Mouse (Mus musculus): ENCODE measurements around the gene Dpf3. TPM values are rescaled to one million over a fixed set of nuclear protein-coding genes. Genes with fewer than 3 reads are reported as not detected.

The Dpf3 gene
- polyA plus RNA-seq, 1 experiment from 2014 or later = 19.2 TPM

- Histone ChIP-seq H3K4me2 (ENCODE audit: low read depth, low read length) (no peak overlapping the region), H3K27me3 (ENCODE audit: control insufficient read depth, insufficient read depth, low read length) (no peaks in the 10 kb centered on the region), H3K4me1 (ENCODE audit: control insufficient read depth, insufficient read depth, low read length) (peaks cover 35% of the 10 kb centered on the region), H3K27ac (ENCODE audit: low read length) (no peak overlapping the region; the same call in 1 of the 2 replicates), H3K9me3 (replicated peaks; ENCODE audit: control insufficient read depth, low read length) (no peaks in the 10 kb centered on the region), H3K9ac (ENCODE audit: low read length) (no peak overlapping the region), H3K36me3 (ENCODE audit: control insufficient read depth, insufficient read depth) (peaks cover 3% of the 10 kb centered on the region; the same call in 1 of the 2 replicates), H3K4me3 (ENCODE audit: low read length) (no peak overlapping the region)
- ATAC-seq (replicated peaks; ENCODE audit: extremely low read depth, insufficient read depth, low FRiP score) = no peak
- WGBS = 69% methylated on average over 5 of the region's 5 CpGs
These were observed 36.8 kb upstream of the Dpf3 start for GRCm38 (mm10) chr12:83524329-83524728.

DNA sequence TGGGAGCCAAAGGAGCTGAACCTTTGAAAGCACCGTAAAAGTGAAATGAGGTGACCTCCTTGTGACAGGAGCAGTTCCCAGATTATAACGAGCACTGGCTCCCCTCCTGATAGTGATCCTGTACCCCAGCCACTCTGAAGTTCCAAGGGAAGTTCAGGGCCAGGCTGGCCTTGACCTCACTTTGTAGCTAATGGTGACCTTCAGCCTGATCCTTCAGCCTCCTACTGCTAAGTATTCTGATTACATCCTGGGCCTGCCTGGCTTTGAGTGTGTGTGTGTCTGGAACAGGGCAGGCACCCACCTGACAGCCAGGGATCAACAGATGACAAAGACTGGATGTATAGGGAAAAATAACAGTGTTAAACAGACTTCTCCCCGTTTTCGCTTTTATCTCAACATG, 36.4 kb upstream of the Dpf3 start:
- peaks cover 35% of the 10 kb centered on the region for H3K4me1 ChIP-seq (ENCODE audit: control insufficient read depth, insufficient read depth, low read length)
- no peak for ATAC-seq (replicated peaks; ENCODE audit: extremely low read depth, insufficient read depth, low FRiP score)
- WGBS = 73% methylated on average over 4 of the region's 4 CpGs
- no peak overlapping the region for H3K9ac ChIP-seq (ENCODE audit: low read length)
- no peak overlapping the region for H3K4me2 ChIP-seq (ENCODE audit: low read depth, low read length)
- no peaks in the 10 kb centered on the region for H3K9me3 ChIP-seq (replicated peaks; ENCODE audit: control insufficient read depth, low read length)
- H3K27me3 ChIP-seq (ENCODE audit: control insufficient read depth, insufficient read depth, low read length) = no peaks in the 10 kb centered on the region
- peaks cover 3% of the 10 kb centered on the region; the same call in 1 of the 2 replicates for H3K36me3 ChIP-seq (ENCODE audit: control insufficient read depth, insufficient read depth)
- no peak overlapping the region; the same call in 1 of the 2 replicates for H3K27ac ChIP-seq (ENCODE audit: low read length)
- H3K4me3 ChIP-seq (ENCODE audit: low read length) = no peak overlapping the region

DNA sequence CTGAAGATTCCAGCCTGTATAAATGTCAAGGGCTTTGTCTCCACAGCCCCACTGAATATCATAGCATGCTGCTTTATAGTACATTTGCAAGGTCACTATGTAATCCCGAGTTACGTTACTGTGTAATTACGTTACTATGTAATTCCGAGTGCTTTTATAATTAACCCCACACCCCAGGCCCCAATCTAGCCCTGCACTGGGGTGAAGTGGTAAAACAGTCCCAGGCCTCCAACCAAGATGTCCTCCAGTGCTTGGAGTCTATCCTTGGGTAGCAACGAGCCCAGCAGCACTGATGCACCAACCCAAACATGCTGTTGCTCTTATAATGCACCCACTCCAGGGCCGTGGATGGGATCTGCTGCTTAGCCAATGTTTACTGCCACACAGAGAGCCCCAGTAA, 35.5 kb upstream of the Dpf3 start:
- H3K27me3 ChIP-seq (ENCODE audit: control insufficient read depth, insufficient read depth, low read length) = no peaks in the 10 kb centered on the region
- peaks cover 3% of the 10 kb centered on the region; the same call in 1 of the 2 replicates for H3K36me3 ChIP-seq (ENCODE audit: control insufficient read depth, insufficient read depth)
- H3K4me3 ChIP-seq (ENCODE audit: low read length) = no peak overlapping the region
- no peak overlapping the region for H3K4me2 ChIP-seq (ENCODE audit: low read depth, low read length)
- no peak overlapping the region for H3K27ac ChIP-seq (ENCODE audit: low read length)
- H3K9ac ChIP-seq (ENCODE audit: low read length) = no peak overlapping the region
- 90% methylated on average over 6 of the region's 6 CpGs for WGBS
- peaks cover 35% of the 10 kb centered on the region for H3K4me1 ChIP-seq (ENCODE audit: control insufficient read depth, insufficient read depth, low read length)
- ATAC-seq (replicated peaks; ENCODE audit: extremely low read depth, insufficient read depth, low FRiP score) = no peak
- H3K9me3 ChIP-seq (replicated peaks; ENCODE audit: control insufficient read depth, low read length) = no peaks in the 10 kb centered on the region

DNA sequence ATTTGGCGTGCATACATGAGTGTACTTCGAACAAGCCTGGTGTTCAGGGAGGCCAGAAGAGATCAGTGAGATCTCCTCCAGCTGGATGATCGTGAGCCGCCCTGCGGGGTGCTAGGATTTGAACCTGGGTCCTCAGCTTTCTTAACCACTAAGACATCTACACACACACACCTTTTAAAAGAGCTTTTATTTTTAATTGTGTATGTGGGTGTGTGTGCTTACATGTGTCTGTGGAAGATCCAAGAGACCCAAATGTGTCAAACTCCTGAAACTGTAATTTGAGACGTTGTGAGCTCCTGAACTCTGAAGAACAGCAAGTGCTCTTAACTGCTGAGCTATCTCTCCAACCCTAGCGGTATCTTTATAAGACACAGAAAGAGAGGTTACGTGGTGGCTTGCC, 33.6 kb upstream of the Dpf3 start:
- peak overlapping the region; percentile 73 for H3K4me2 ChIP-seq (ENCODE audit: low read depth, low read length)
- no peak for ATAC-seq (replicated peaks; ENCODE audit: extremely low read depth, insufficient read depth, low FRiP score)
- no peaks in the 10 kb centered on the region for H3K36me3 ChIP-seq (ENCODE audit: control insufficient read depth, insufficient read depth)
- peak overlapping the region; percentile 73; the same call in 1 of the 2 replicates for H3K27ac ChIP-seq (ENCODE audit: low read length)
- peak overlapping the region; percentile 90 for H3K4me3 ChIP-seq (ENCODE audit: low read length)
- WGBS = 36% methylated on average over 8 of the region's 8 CpGs
- no peaks in the 10 kb centered on the region for H3K9me3 ChIP-seq (replicated peaks; ENCODE audit: control insufficient read depth, low read length)
- H3K9ac ChIP-seq (ENCODE audit: low read length) = peak overlapping the region; percentile 81
- H3K27me3 ChIP-seq (ENCODE audit: control insufficient read depth, insufficient read depth, low read length) = no peaks in the 10 kb centered on the region
- H3K4me1 ChIP-seq (ENCODE audit: control insufficient read depth, insufficient read depth, low read length) = peaks cover 31% of the 10 kb centered on the region

DNA sequence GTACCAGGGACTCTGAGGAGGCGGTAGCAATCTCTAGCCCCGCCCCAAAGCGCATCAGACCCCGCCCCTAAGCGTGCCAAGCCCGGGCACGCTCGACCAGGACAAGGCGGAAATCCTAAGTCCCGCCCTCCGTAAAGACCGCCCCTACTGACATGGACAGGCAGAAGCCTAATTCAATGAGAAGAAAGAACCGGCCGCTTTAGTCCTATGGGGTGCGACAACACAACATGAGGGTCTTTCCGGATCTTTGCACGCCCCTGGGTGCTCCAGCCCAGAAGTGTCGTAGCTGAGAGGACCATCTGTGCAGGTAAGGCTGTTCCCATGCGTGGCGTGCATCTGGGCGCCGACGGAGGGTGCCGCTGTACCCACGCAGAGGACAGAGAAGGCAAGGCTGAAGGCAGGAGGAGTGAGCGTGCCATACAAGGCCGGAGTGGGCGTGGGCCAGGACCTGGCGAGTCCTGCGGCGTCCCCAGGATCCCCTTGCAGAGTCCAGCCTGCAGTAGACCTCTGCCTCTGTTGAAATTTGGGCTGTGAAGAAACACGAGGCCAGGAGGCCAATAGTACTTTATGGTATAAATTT, 32.9 kb upstream of the Dpf3 start, which contains the start of gene Dcaf4:
Dcaf4 (plus strand) TSS at position 156 of the 580 bp plus-strand sequence.
- Histone ChIP-seq H3K27ac (ENCODE audit: low read length) (peak within 1 kb of the TSS; percentile 73), H3K36me3 (ENCODE audit: control insufficient read depth, insufficient read depth) (no peaks in the 10 kb centered on the region), H3K4me2 (ENCODE audit: low read depth, low read length) (peak within 1 kb of the TSS; percentile 73), H3K9me3 (replicated peaks; ENCODE audit: control insufficient read depth, low read length) (no peaks in the 10 kb centered on the region), H3K9ac (ENCODE audit: low read length) (peak within 1 kb of the TSS; percentile 81), H3K27me3 (ENCODE audit: control insufficient read depth, insufficient read depth, low read length) (no peaks in the 10 kb centered on the region), H3K4me3 (ENCODE audit: low read length) (peak within 1 kb of the TSS; percentile 90), H3K4me1 (ENCODE audit: control insufficient read depth, insufficient read depth, low read length) (peaks cover 28% of the 10 kb centered on the region)
- WGBS = under 1% methylated on average over 32 of the region's 32 CpGs
- peak; percentile 99 for ATAC-seq (replicated peaks; ENCODE audit: extremely low read depth, insufficient read depth, low FRiP score)

GRCm38 (mm10) chr12:83517580-83517979, 30.1 kb upstream of the Dpf3 start:
- WGBS = 62% methylated on average over 3 of the region's 3 CpGs
- H3K36me3 ChIP-seq (ENCODE audit: control insufficient read depth, insufficient read depth) = no peaks in the 10 kb centered on the region
- no peaks in the 10 kb centered on the region for H3K27me3 ChIP-seq (ENCODE audit: control insufficient read depth, insufficient read depth, low read length)
- no peaks in the 10 kb centered on the region for H3K9me3 ChIP-seq (replicated peaks; ENCODE audit: control insufficient read depth, low read length)
- H3K4me2 ChIP-seq (ENCODE audit: low read depth, low read length) = no peak overlapping the region
- H3K4me3 ChIP-seq (ENCODE audit: low read length) = no peak overlapping the region
- peaks cover 12% of the 10 kb centered on the region for H3K4me1 ChIP-seq (ENCODE audit: control insufficient read depth, insufficient read depth, low read length)
- no peak overlapping the region for H3K9ac ChIP-seq (ENCODE audit: low read length)
- no peak overlapping the region for H3K27ac ChIP-seq (ENCODE audit: low read length)
- ATAC-seq (replicated peaks; ENCODE audit: extremely low read depth, insufficient read depth, low FRiP score) = no peak

- no peaks in the 10 kb centered on the region for H3K4me1 ChIP-seq (ENCODE audit: control insufficient read depth, insufficient read depth, low read length)
- H3K27ac ChIP-seq (ENCODE audit: low read length) = no peak overlapping the region
- no peak for ATAC-seq (replicated peaks; ENCODE audit: extremely low read depth, insufficient read depth, low FRiP score)
- H3K36me3 ChIP-seq (ENCODE audit: control insufficient read depth, insufficient read depth) = no peaks in the 10 kb centered on the region
- H3K9ac ChIP-seq (ENCODE audit: low read length) = no peak overlapping the region
- H3K4me3 ChIP-seq (ENCODE audit: low read length) = no peak overlapping the region
- no peak overlapping the region for H3K4me2 ChIP-seq (ENCODE audit: low read depth, low read length)
- H3K27me3 ChIP-seq (ENCODE audit: control insufficient read depth, insufficient read depth, low read length) = no peaks in the 10 kb centered on the region
- H3K9me3 ChIP-seq (replicated peaks; ENCODE audit: control insufficient read depth, low read length) = no peaks in the 10 kb centered on the region
- WGBS = 66% methylated on average over 4 of the region's 4 CpGs
These were observed 26.7 kb upstream of the Dpf3 start for GRCm38 (mm10) chr12:83514216-83514615.

GRCm38 (mm10) chr12:83513185-83513584, 25.7 kb upstream of the Dpf3 start:
- Histone ChIP-seq H3K27ac (ENCODE audit: low read length) (no peak overlapping the region), H3K4me1 (ENCODE audit: control insufficient read depth, insufficient read depth, low read length) (no peaks in the 10 kb centered on the region), H3K27me3 (ENCODE audit: control insufficient read depth, insufficient read depth, low read length) (no peaks in the 10 kb centered on the region), H3K9ac (ENCODE audit: low read length) (no peak overlapping the region), H3K4me2 (ENCODE audit: low read depth, low read length) (no peak overlapping the region), H3K9me3 (replicated peaks; ENCODE audit: control insufficient read depth, low read length) (no peaks in the 10 kb centered on the region), H3K4me3 (ENCODE audit: low read length) (no peak overlapping the region), H3K36me3 (ENCODE audit: control insufficient read depth, insufficient read depth) (no peaks in the 10 kb centered on the region)
- WGBS = 15% methylated on average over 5 of the region's 5 CpGs
- ATAC-seq (replicated peaks; ENCODE audit: extremely low read depth, insufficient read depth, low FRiP score) = no peak

DNA sequence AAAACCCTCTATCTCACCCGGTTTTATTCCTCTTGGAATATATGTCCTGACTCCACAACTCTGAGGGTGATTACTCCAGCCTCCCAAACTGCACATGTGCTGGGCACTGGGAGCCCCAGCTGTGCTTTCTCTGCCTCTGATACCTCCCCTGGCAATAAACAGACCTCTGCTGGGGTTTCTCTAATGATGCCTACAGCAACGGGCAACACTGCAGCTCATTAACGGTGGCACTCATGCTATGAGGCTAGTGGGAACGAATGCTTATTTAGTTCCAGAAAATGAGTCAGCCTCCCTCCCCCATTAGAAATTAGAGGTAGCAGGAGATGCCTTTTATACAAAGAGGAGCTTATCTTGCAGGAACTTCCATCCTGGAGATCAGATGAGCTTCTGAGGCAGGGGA, 25.3 kb upstream of the Dpf3 start:
- Histone ChIP-seq H3K27ac (ENCODE audit: low read length) (no peak overlapping the region), H3K9me3 (replicated peaks; ENCODE audit: control insufficient read depth, low read length) (no peaks in the 10 kb centered on the region), H3K4me1 (ENCODE audit: control insufficient read depth, insufficient read depth, low read length) (no peaks in the 10 kb centered on the region), H3K36me3 (ENCODE audit: control insufficient read depth, insufficient read depth) (no peaks in the 10 kb centered on the region), H3K27me3 (ENCODE audit: control insufficient read depth, insufficient read depth, low read length) (no peaks in the 10 kb centered on the region), H3K9ac (ENCODE audit: low read length) (no peak overlapping the region), H3K4me3 (ENCODE audit: low read length) (no peak overlapping the region), H3K4me2 (ENCODE audit: low read depth, low read length) (no peak overlapping the region)
- ATAC-seq (replicated peaks; ENCODE audit: extremely low read depth, insufficient read depth, low FRiP score) = no peak
- WGBS = 28% methylated on average over 4 of the region's 4 CpGs
